Mouse (Mus musculus) hindbrain, embryonic 12.5 days (tissue): Measurements from ENCODE around the gene Cnppd1. TPM values are rescaled to one million over a fixed set of nuclear protein-coding genes. Genes with fewer than 3 reads are reported as not detected.

ENCODE experiments used
- ATAC-seq: fragments of 200-750 bp; cut with Nextera tagmentation; 2 replicates; pipeline ENCODE4 v1.8.0; 2017; ENCODE audit warnings: moderate TSS enrichment; ENCODE audit not compliant: low FRiP score
- H3K27ac ChIP-seq: fragments of 300-500 bp; sonication (generic); 2 replicates; pipeline ENCODE4 v1.5.1; 2016; ENCODE audit warnings: mild to moderate bottlenecking
- H3K27me3 ChIP-seq: fragments of 300-500 bp; sonication (generic); 2 replicates; pipeline ENCODE4 v1.6.1; 2016; ENCODE audit warnings: mild to moderate bottlenecking
- H3K36me3 ChIP-seq: fragments of 300-500 bp; sonication (generic); 2 replicates; pipeline ENCODE4 v1.6.1; 2016; ENCODE audit warnings: mild to moderate bottlenecking
- H3K4me1 ChIP-seq: fragments of 300-500 bp; sonication (generic); 2 replicates; pipeline ENCODE4 v1.6.1; 2016
- H3K4me2 ChIP-seq: fragments of 300-500 bp; sonication (generic); replicated peaks from 2 replicates; pipeline ENCODE4 v1.6.1; 2016; ENCODE audit warnings: mild to moderate bottlenecking
- H3K4me3 ChIP-seq: fragments of 300-500 bp; sonication (generic); 2 replicates; pipeline ENCODE4 v1.5.1; 2016; ENCODE audit warnings: mild to moderate bottlenecking
- H3K9ac ChIP-seq: fragments of 300-500 bp; sonication (generic); 2 replicates; pipeline ENCODE4 v1.6.1; 2016; ENCODE audit warnings: mild to moderate bottlenecking, moderate library complexity
- H3K9me3 ChIP-seq: fragments of 300-500 bp; sonication (generic); replicated peaks from 2 replicates; pipeline ENCODE4 v1.6.1; 2016; ENCODE audit warnings: mild to moderate bottlenecking
- WGBS: fragments of 180-500 bp; shearing (Covaris S2); methylation state at CpG from one replicate; pipeline ENCODE4 v1.1.7; 2016; 5-methylcytosine and 5-hydroxymethylcytosine counted together
- polyA plus RNA-seq: library from polyadenylated mRNA; unstranded; fragments of >200 nt; fragmentation: Nextera tagmentation; extraction: Ambion mirVana; gene quantifications from 2 replicates; pipeline ENCODE4 v1.2.1, GENCODE M21; 2016

The Cnppd1 gene
- polyA plus RNA-seq, 1 experiment from 2014 or later, result 66.4 TPM

- Histone ChIP-seq H3K4me2 (peak overlapping the region; percentile 93), H3K9ac (peak overlapping the region; percentile 70), H3K36me3 (peaks cover 66% of the 10 kb centered on the region), H3K9me3 (no peaks in the 10 kb centered on the region), H3K4me1 (peaks cover 24% of the 10 kb centered on the region), H3K27me3 (no peaks in the 10 kb centered on the region), H3K27ac (peak overlapping the region; percentile 56), H3K4me3 (peak overlapping the region; percentile 56)
- ATAC-seq, result peak; percentile 66
- 9% methylated on average over 23 of the region's 23 CpGs for WGBS
Measured at GRCm38 (mm10) chr1:75179334-75180104, 37.0 kb upstream of the Cnppd1 start.

GRCm38 (mm10) chr1:75168472-75169464 is 26.3 kb upstream of the Cnppd1 start, which contains the start of gene Zfand2b:
TSS of gene Zfand2b (plus strand) at chr1:75168646.
- Histone ChIP-seq H3K4me3 (peak within 1 kb of the TSS; percentile 63), H3K4me2 (peak within 1 kb of the TSS; percentile 71), H3K9me3 (no peaks in the 10 kb centered on the region), H3K27me3 (no peaks in the 10 kb centered on the region), H3K36me3 (peaks cover 35% of the 10 kb centered on the region), H3K27ac (peak within 1 kb of the TSS; percentile 86), H3K4me1 (peaks cover 11% of the 10 kb centered on the region), H3K9ac (peak within 1 kb of the TSS; percentile 68)
- peak; percentile 97 for ATAC-seq
- under 1% methylated on average over 57 of the region's 59 CpGs for WGBS

DNA sequence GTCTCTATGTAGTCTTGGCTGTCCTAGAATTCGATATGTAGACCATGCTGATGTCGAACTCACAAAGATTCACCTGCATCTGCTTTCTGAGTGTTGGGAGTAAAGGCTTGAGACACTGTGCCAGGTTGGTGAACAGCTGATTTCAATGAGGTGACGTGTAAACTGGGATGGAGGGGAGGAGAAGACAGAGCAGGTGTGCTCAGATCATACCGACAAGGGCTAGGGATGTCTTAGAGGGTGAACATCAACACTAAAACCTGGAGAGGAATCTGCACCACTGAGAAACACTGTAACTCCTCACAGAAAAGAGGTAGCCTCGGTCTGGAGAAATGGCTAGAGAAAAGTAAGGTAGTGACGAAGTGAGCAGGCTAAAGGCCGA is 25.6 kb upstream of the Cnppd1 start:
- Histone ChIP-seq H3K9ac (peak overlapping the region; percentile 41), H3K4me3 (peak overlapping the region; percentile 63), H3K4me1 (peaks cover 11% of the 10 kb centered on the region), H3K36me3 (peaks cover 29% of the 10 kb centered on the region), H3K9me3 (no peaks in the 10 kb centered on the region), H3K27me3 (no peaks in the 10 kb centered on the region), H3K27ac (peak overlapping the region; percentile 36; the same call in 1 of the 2 replicates), H3K4me2 (peak overlapping the region; percentile 71)
- peak; percentile 46 for ATAC-seq
- WGBS, result 8% methylated on average over 7 of the region's 7 CpGs

DNA sequence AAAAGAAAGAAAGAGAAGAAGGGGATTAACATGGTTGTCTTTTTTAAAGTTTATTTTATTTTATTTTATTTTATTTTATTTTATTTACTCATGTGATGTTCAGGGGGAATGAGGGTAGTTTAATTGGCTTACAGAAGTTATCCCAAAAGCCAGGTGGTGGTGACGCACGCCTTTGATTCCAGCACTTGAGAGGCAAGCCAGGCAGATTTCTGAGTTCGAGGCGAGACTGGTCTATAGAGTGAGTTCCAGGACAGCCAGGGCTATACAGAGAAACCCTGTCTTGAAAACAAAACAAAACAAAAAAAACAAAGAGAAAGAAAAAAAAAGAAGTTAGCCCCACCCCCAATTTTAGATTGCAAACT is 17.7 kb upstream of the Cnppd1 start:
- ATAC-seq, result no peak
- H3K36me3 ChIP-seq, result no peaks in the 10 kb centered on the region
- no peak overlapping the region for H3K9ac ChIP-seq
- no peaks in the 10 kb centered on the region; the same call in 1 of the 2 replicates for H3K27me3 ChIP-seq
- H3K4me2 ChIP-seq, result no peak overlapping the region
- 85% methylated on average over 4 of the region's 4 CpGs for WGBS
- no peak overlapping the region for H3K4me3 ChIP-seq
- H3K4me1 ChIP-seq, result no peaks in the 10 kb centered on the region
- no peak overlapping the region for H3K27ac ChIP-seq
- no peaks in the 10 kb centered on the region for H3K9me3 ChIP-seq

DNA sequence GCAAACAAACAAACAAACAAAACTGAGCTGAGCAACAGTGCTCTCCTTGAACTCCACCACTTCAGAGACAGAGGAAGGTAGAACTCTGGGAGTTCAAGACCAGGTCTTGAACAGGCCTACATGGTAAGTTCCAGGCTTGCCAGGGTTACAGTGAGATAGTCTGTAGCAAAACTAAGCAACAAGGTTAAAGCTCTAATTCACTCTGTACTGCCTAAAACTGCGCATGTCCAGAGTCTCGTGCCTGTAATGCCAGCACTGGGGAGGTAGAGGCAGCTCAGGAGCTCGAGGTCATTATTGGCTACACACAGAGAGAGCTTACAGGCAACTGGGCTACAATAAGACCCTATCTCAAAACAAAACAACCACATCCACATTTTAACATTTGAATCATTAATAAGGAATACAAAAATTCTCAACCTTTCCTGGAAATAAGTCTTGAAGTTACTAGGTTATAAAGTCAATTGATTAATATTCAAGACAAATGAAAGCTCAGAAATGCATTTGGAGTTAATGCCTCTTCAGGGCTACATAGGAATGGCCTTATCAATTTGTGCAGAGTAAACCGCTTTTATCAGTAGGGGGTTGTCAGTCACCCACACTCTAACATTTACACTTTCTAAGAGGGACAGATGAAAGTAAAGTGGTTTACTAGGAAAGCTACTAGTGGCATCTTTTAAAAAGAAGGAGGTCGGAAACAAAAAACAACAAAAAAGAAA is 17.2 kb upstream of the Cnppd1 start:
- 70% methylated on average over 5 of the region's 5 CpGs for WGBS

DNA sequence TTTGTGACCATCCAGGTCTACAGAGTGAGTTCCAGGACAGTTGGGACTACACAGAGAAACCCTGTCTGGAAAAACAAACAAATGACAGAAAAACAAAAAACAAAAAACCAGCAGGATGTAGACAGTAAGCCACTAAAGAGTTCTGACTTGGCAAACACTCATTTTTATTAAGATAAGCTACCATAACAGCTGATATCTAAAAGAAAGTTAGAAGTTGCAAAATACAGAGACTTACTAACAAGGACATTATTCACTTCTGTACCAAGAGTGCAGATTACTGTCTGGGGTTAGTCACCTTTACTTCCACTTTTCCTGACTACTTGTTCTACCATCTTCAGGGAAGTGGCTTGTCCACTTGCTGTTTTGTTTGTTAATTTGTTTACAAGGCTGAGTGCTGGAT is 16.5 kb upstream of the Cnppd1 start:
- Histone ChIP-seq H3K27me3 (no peaks in the 10 kb centered on the region; the same call in 1 of the 2 replicates), H3K4me1 (no peaks in the 10 kb centered on the region), H3K9ac (no peak overlapping the region), H3K36me3 (no peaks in the 10 kb centered on the region), H3K27ac (no peak overlapping the region), H3K9me3 (no peaks in the 10 kb centered on the region), H3K4me3 (no peak overlapping the region), H3K4me2 (no peak overlapping the region)
- no peak for ATAC-seq

More for the DNA sequence above, 17.2 kb upstream of the Cnppd1 start:
- Histone ChIP-seq H3K36me3 (no peaks in the 10 kb centered on the region), H3K9ac (no peak overlapping the region), H3K4me1 (no peaks in the 10 kb centered on the region), H3K27me3 (no peaks in the 10 kb centered on the region; the same call in 1 of the 2 replicates), H3K27ac (no peak overlapping the region), H3K9me3 (no peaks in the 10 kb centered on the region), H3K4me2 (no peak overlapping the region), H3K4me3 (no peak overlapping the region)
- ATAC-seq, result no peak

GRCm38 (mm10) chr1:75155837-75156236 is 13.3 kb upstream of the Cnppd1 start:
- no peak overlapping the region for H3K4me3 ChIP-seq
- no peaks in the 10 kb centered on the region for H3K9me3 ChIP-seq

DNA sequence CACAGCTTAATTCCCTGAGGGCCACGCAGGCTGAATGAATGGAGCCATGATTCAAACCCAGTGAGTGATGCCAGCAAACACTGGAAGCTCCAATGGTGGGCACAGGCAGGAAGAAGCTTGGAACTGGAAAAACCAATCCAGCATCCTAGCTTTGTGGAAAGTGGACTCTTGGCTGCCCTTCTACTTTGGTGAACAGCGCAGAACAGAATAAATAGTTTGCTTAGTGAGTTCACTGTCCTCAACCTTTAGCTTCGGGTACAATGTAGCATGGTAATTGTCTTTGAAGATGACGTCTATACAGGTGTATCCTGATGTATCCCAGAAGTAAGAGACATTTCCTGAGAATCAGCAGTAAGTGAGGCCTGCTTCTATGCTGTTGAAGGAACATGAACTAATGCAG is 6.2 kb upstream of the Cnppd1 start:
- Histone ChIP-seq H3K36me3 (peaks cover 48% of the 10 kb centered on the region), H3K9me3 (no peaks in the 10 kb centered on the region), H3K27me3 (no peaks in the 10 kb centered on the region), H3K27ac (no peak overlapping the region), H3K4me2 (no peak overlapping the region), H3K9ac (no peak overlapping the region), H3K4me3 (no peak overlapping the region), H3K4me1 (peaks cover 12% of the 10 kb centered on the region)
- ATAC-seq, result no peak
- 95% methylated on average over 4 of the region's 4 CpGs for WGBS

More at GRCm38 (mm10) chr1:75155837-75156236, 13.3 kb upstream of the Cnppd1 start:
- no peak for ATAC-seq
- no peak overlapping the region for H3K4me2 ChIP-seq
- no peak overlapping the region for H3K27ac ChIP-seq
- no peak overlapping the region for H3K9ac ChIP-seq
- H3K36me3 ChIP-seq, result no peaks in the 10 kb centered on the region; the same call in 1 of the 2 replicates
- no peaks in the 10 kb centered on the region for H3K4me1 ChIP-seq
- WGBS, result 71% methylated on average over 3 of the region's 3 CpGs
- H3K27me3 ChIP-seq, result no peaks in the 10 kb centered on the region; the same call in 1 of the 2 replicates

GRCm38 (mm10) chr1:75147411-75148135 is 5.1 kb upstream of the Cnppd1 start:
- no peaks in the 10 kb centered on the region for H3K27me3 ChIP-seq
- no peaks in the 10 kb centered on the region for H3K9me3 ChIP-seq
- H3K4me3 ChIP-seq, result no peak overlapping the region
- no peak overlapping the region for H3K9ac ChIP-seq
- H3K4me1 ChIP-seq, result peaks cover 16% of the 10 kb centered on the region
- no peak overlapping the region for H3K4me2 ChIP-seq
- 83% methylated on average over 7 of the region's 7 CpGs for WGBS
- no peak overlapping the region for H3K27ac ChIP-seq
- H3K36me3 ChIP-seq, result peaks cover 48% of the 10 kb centered on the region
- no peak for ATAC-seq

DNA sequence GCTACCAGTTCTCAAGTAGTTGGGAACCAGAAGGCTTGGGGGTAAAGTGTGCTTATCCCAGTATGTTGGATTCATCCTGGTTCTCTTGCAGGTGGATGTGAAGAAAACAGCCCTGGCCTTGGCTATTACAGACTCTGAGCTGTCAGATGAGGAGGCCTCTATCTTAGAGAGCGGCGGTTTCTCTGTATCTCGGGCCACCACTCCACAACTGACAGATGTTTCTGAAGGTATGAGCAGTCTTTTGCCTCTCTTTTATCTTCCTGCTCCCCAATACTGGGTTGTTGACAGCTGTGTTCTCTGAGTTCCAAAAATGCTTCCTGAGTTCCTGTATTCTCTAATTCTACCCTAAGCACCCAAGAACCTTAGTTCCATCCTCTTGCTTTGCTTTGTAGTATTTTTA is 3.1 kb upstream of the Cnppd1 start:
- Histone ChIP-seq H3K9ac (no peak overlapping the region), H3K9me3 (no peaks in the 10 kb centered on the region), H3K4me1 (peaks cover 25% of the 10 kb centered on the region), H3K27me3 (no peaks in the 10 kb centered on the region), H3K36me3 (peaks cover 48% of the 10 kb centered on the region), H3K4me3 (no peak overlapping the region), H3K27ac (no peak overlapping the region), H3K4me2 (no peak overlapping the region)
- ATAC-seq, result no peak
- 91% methylated on average over 3 of the region's 3 CpGs for whole genome bisulfite sequencing

DNA sequence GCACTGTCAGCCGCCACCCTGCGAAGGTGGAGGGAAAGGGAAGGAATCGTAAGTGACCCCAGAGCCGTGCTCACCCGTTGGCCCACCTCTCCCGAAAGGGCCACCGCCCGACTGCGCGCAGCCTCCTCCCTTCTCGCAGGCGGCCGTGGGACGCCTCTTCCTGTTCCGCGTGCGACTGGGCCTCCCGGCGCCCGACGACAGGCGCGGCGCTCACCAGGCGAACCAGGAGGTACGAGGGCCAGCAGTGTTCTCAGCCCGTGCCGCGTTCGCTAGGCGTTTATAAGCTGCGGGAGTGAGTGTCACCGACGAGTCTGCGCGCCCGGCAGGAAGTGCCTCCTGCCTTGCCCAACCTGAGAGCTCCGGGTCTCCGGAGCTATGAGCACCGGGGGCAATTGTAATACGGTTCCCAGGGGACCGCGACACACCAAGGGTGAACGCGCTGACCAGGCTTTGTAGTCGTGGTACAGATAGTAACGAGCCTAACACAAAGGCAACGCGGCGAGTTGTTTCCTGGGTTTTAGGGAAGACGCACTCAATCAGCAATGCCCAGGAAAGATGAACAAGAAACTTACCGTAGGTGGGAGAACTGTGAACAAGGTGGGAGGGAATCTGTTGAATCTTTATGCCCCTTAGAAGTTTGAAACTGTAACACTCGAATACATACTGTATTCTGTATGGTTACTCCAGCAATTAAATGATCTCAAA is 873 bp downstream of the Cnppd1 start:
- Histone ChIP-seq H3K9me3 (no peaks in the 10 kb centered on the region), H3K36me3 (peaks cover 63% of the 10 kb centered on the region), H3K27ac (peak overlapping the region; percentile 99), H3K9ac (peak overlapping the region; percentile 96), H3K27me3 (no peaks in the 10 kb centered on the region), H3K4me2 (peak overlapping the region; percentile 93), H3K4me3 (peak overlapping the region; percentile 90), H3K4me1 (peaks cover 36% of the 10 kb centered on the region)
- WGBS, result under 1% methylated on average over 48 of the region's 53 CpGs
- ATAC-seq, result peak; percentile 25
